Mouse (Mus musculus): ENCODE results near the gene Cryzl2.
A peak's percentile ranks its signal among the peaks of the same experiment; 100 is the strongest.

The Cryzl2 gene

GRCm38 (mm10) chr1:157536471-157536870, 78.1 kb downstream of the Cryzl2 start:
- DNase-seq = no peak

GRCm38 (mm10) chr1:157537636-157538035, 79.3 kb downstream of the Cryzl2 start:
- peak; percentile 43 for DNase-seq
